Mouse (Mus musculus): ENCODE measurements around the gene Gm49321.
A peak's percentile ranks its signal among the peaks of the same experiment; 100 is the strongest.

Gene Gm49321

DNA sequence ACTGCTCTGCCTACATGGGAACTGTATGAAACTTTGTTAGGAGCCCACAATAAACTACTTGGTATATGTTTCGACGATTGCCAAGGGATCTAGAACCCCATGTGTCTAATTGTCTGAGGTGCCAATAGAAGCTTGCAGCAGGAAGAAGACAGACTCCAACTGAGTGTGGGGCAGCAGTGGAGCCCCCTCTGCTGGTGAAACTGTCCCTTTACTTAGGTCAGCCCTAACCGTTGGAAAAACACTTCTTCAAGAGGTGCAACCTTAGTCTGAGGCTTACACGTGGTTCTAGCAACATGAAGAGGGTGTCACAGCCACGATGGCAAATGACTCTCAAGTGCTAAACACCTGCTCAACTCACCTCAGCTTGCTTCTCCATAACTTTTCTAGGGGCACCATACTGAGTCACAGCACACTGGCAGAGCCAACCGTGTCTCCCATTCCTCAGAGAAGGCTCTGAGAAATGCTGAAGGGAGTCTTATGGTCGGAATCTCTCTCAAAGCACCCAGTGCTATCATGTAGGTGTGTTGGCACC, 77.4 kb downstream of the Gm49321 start:
- peak; percentile 39 for DNase-seq (ENCODE audit: low spot score)

DNA sequence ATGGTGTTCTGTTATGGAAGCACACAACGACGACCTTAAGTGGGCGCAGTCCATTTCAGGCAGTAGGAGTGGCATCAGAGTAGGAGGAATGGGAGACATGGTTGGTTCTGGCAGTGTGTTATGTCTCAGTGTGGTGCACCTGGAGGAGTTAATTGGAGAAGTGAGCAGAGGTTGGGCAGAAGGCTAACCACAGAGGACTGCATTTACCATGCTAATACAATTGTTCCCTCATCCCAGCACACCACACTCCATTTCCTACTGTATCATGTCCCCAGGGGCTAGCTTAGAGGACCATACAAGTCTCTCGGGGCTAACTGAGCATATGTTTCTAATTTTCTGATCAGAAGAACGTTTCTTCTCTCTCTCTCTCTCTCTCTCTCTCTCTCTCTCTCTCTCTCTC, 78.0 kb downstream of the Gm49321 start:
- no peak for DNase-seq (ENCODE audit: low spot score)
